Mouse (Mus musculus) stomach, embryonic 16.5 days (tissue): ENCODE results near the gene Pgk1. TPM values are rescaled to one million over a fixed set of nuclear protein-coding genes. Genes with fewer than 3 reads are reported as not detected.

Experiments used
- ATAC-seq: fragments of 200-750 bp; cut with Nextera tagmentation; 2 replicates; pipeline ENCODE4 v1.8.0; 2017; ENCODE audit warnings: moderate number of reproducible peaks, moderate TSS enrichment; ENCODE audit not compliant: insufficient read depth, low FRiP score
- H3K27ac ChIP-seq: fragments of 300-500 bp; sonication (generic); 2 replicates; pipeline ENCODE4 v1.5.1; 2014; ENCODE audit warnings: low read length
- H3K27me3 ChIP-seq: fragments of 300-500 bp; sonication (generic); 2 replicates; pipeline ENCODE4 v1.6.1; 2014; ENCODE audit warnings: low read length, control low read depth, mixed read lengths; ENCODE audit not compliant: control insufficient read depth, insufficient read depth
- H3K36me3 ChIP-seq: fragments of 300-500 bp; sonication (generic); 2 replicates; pipeline ENCODE4 v1.6.1; 2014; ENCODE audit warnings: low read length; ENCODE audit not compliant: control insufficient read depth, insufficient read depth
- H3K4me1 ChIP-seq: fragments of 300-500 bp; sonication (generic); 2 replicates; pipeline ENCODE4 v1.6.1; 2014; ENCODE audit warnings: low read length, control low read depth, mixed read lengths; ENCODE audit not compliant: control insufficient read depth, insufficient read depth
- H3K4me2 ChIP-seq: fragments of 300-500 bp; sonication (generic); 2 replicates; pipeline ENCODE4 v1.6.1; 2014; ENCODE audit warnings: low read depth, low read length, mixed read lengths
- H3K4me3 ChIP-seq: fragments of 300-500 bp; sonication (generic); replicated peaks from 2 replicates; pipeline ENCODE4 v1.5.1; 2014; ENCODE audit warnings: mild to moderate bottlenecking, low read length
- H3K9ac ChIP-seq: fragments of 300-500 bp; sonication (generic); 2 replicates; pipeline ENCODE4 v1.6.1; 2014; ENCODE audit warnings: low read length
- H3K9me3 ChIP-seq: fragments of 300-500 bp; sonication (generic); replicated peaks from 2 replicates; pipeline ENCODE4 v1.6.1; 2016; ENCODE audit warnings: low read length, control low read depth; ENCODE audit not compliant: control insufficient read depth
- WGBS: fragments of 180-500 bp; shearing (Covaris S2); extraction: QIAGEN DNeasy Blood & Tissue Kit; methylation state at CpG from one replicate; pipeline ENCODE4 v1.1.7; 2014; 5-methylcytosine and 5-hydroxymethylcytosine counted together
- polyA plus RNA-seq: library from polyadenylated mRNA; unstranded; fragments of >200 nt; fragmentation: Nextera tagmentation; extraction: Ambion mirVana; gene quantifications from 2 replicates; pipeline ENCODE4 v1.2.1, GENCODE M21; 2015

The Pgk1 gene
- polyA plus RNA-seq, 1 experiment from 2014 or later = 332 TPM

GRCm38 (mm10) chrX:106165089-106165488, 21.8 kb upstream of the Pgk1 start:
- H3K36me3 ChIP-seq = no peaks in the 10 kb centered on the region
- ATAC-seq = no peak
- H3K4me3 ChIP-seq = no peak overlapping the region
- no peaks in the 10 kb centered on the region for H3K4me1 ChIP-seq
- no peaks in the 10 kb centered on the region for H3K27me3 ChIP-seq
- no peak overlapping the region for H3K4me2 ChIP-seq
- H3K27ac ChIP-seq = no peak overlapping the region
- H3K9ac ChIP-seq = no peak overlapping the region
- no peaks in the 10 kb centered on the region for H3K9me3 ChIP-seq
- WGBS = 71% methylated on average over 1 of the region's 1 CpGs

- Histone ChIP-seq H3K4me1 (no peaks in the 10 kb centered on the region), H3K36me3 (no peaks in the 10 kb centered on the region), H3K27me3 (no peaks in the 10 kb centered on the region), H3K27ac (no peak overlapping the region), H3K4me2 (peak overlapping the region; percentile 44), H3K4me3 (peak overlapping the region; percentile 34), H3K9ac (peak overlapping the region; percentile 43; the same call in 1 of the 2 replicates), H3K9me3 (no peaks in the 10 kb centered on the region)
- WGBS = 21% methylated on average over 18 of the region's 18 CpGs
- ATAC-seq = peak; percentile 74
Observed at GRCm38 (mm10) chrX:106171106-106171852, 15.6 kb upstream of the Pgk1 start.

GRCm38 (mm10) chrX:106171853-106172154, 15.1 kb upstream of the Pgk1 start:
- Histone ChIP-seq H3K27ac (no peak overlapping the region), H3K36me3 (no peaks in the 10 kb centered on the region), H3K4me1 (no peaks in the 10 kb centered on the region), H3K27me3 (no peaks in the 10 kb centered on the region), H3K4me3 (peak overlapping the region; percentile 34; the same call in 1 of the 2 replicates), H3K9ac (peak overlapping the region; percentile 43; the same call in 1 of the 2 replicates), H3K9me3 (no peaks in the 10 kb centered on the region), H3K4me2 (peak overlapping the region; percentile 44)
- 63% methylated on average over 5 of the region's 6 CpGs for WGBS
- no peak for ATAC-seq

GRCm38 (mm10) chrX:106176331-106176730, 10.6 kb upstream of the Pgk1 start:
- H3K36me3 ChIP-seq = no peaks in the 10 kb centered on the region
- H3K9me3 ChIP-seq = no peaks in the 10 kb centered on the region
- H3K9ac ChIP-seq = no peak overlapping the region
- H3K4me2 ChIP-seq = no peak overlapping the region
- no peaks in the 10 kb centered on the region for H3K4me1 ChIP-seq
- H3K27ac ChIP-seq = no peak overlapping the region
- no peaks in the 10 kb centered on the region for H3K27me3 ChIP-seq
- H3K4me3 ChIP-seq = no peak overlapping the region
- ATAC-seq = no peak
- WGBS = 61% methylated on average over 9 of the region's 9 CpGs

- H3K27me3 ChIP-seq = no peaks in the 10 kb centered on the region
- H3K4me1 ChIP-seq = peaks cover 12% of the 10 kb centered on the region; the same call in 1 of the 2 replicates
- ATAC-seq = no peak
- H3K27ac ChIP-seq = no peak overlapping the region
- 47% methylated on average over 4 of the region's 4 CpGs for WGBS
- no peaks in the 10 kb centered on the region for H3K36me3 ChIP-seq
- H3K9ac ChIP-seq = no peak overlapping the region
- no peak overlapping the region for H3K4me2 ChIP-seq
- H3K9me3 ChIP-seq = no peaks in the 10 kb centered on the region
- no peak overlapping the region for H3K4me3 ChIP-seq
Observed at GRCm38 (mm10) chrX:106184279-106184678, 2.6 kb upstream of the Pgk1 start.

GRCm38 (mm10) chrX:106185706-106186105, 1.2 kb upstream of the Pgk1 start:
- peak overlapping the region; percentile 84 for H3K27ac ChIP-seq
- WGBS = 12% methylated on average over 5 of the region's 5 CpGs
- H3K27me3 ChIP-seq = no peaks in the 10 kb centered on the region
- no peaks in the 10 kb centered on the region for H3K36me3 ChIP-seq
- H3K4me3 ChIP-seq = no peak overlapping the region
- ATAC-seq = no peak
- peak overlapping the region; percentile 47; the same call in 1 of the 2 replicates for H3K4me2 ChIP-seq
- no peaks in the 10 kb centered on the region for H3K9me3 ChIP-seq
- H3K9ac ChIP-seq = no peak overlapping the region
- H3K4me1 ChIP-seq = peaks cover 16% of the 10 kb centered on the region; the same call in 1 of the 2 replicates

GRCm38 (mm10) chrX:106187737-106188136, 837 bp downstream of the Pgk1 start:
- Histone ChIP-seq H3K4me2 (peak overlapping the region; percentile 64), H3K27me3 (no peaks in the 10 kb centered on the region), H3K9ac (peak overlapping the region; percentile 76), H3K4me1 (peaks cover 16% of the 10 kb centered on the region; the same call in 1 of the 2 replicates), H3K27ac (peak overlapping the region; percentile 78), H3K9me3 (no peaks in the 10 kb centered on the region), H3K4me3 (peak overlapping the region; percentile 66), H3K36me3 (no peaks in the 10 kb centered on the region)
- no peak for ATAC-seq
- WGBS = 16% methylated on average over 12 of the region's 12 CpGs

- Histone ChIP-seq H3K36me3 (no peaks in the 10 kb centered on the region), H3K27ac (no peak overlapping the region), H3K27me3 (no peaks in the 10 kb centered on the region), H3K4me2 (peak overlapping the region; percentile 64), H3K9ac (peak overlapping the region; percentile 76; the same call in 1 of the 2 replicates), H3K9me3 (no peaks in the 10 kb centered on the region), H3K4me3 (peak overlapping the region; percentile 66), H3K4me1 (peaks cover 16% of the 10 kb centered on the region; the same call in 1 of the 2 replicates)
- no peak for ATAC-seq
- 69% methylated on average over 5 of the region's 5 CpGs for WGBS
Observed at GRCm38 (mm10) chrX:106189356-106189755, 2.5 kb downstream of the Pgk1 start.

GRCm38 (mm10) chrX:106190091-106190490, 3.2 kb downstream of the Pgk1 start:
- H3K4me2 ChIP-seq = peak overlapping the region; percentile 64; the same call in 1 of the 2 replicates
- ATAC-seq = no peak
- H3K27me3 ChIP-seq = no peaks in the 10 kb centered on the region
- 43% methylated on average over 4 of the region's 4 CpGs for WGBS
- peaks cover 16% of the 10 kb centered on the region; the same call in 1 of the 2 replicates for H3K4me1 ChIP-seq
- H3K4me3 ChIP-seq = peak overlapping the region; percentile 66; the same call in 1 of the 2 replicates
- H3K9me3 ChIP-seq = no peaks in the 10 kb centered on the region
- no peak overlapping the region for H3K9ac ChIP-seq
- no peaks in the 10 kb centered on the region for H3K36me3 ChIP-seq
- H3K27ac ChIP-seq = no peak overlapping the region
